Mouse (Mus musculus): Measurements from ENCODE around the gene Cfl1. TPM values are rescaled to one million over a fixed set of nuclear protein-coding genes. Genes with fewer than 3 reads are reported as not detected.

Gene Cfl1
- polyA plus RNA-seq, 1 experiment from 2014 or later, result 3,495 TPM

DNA sequence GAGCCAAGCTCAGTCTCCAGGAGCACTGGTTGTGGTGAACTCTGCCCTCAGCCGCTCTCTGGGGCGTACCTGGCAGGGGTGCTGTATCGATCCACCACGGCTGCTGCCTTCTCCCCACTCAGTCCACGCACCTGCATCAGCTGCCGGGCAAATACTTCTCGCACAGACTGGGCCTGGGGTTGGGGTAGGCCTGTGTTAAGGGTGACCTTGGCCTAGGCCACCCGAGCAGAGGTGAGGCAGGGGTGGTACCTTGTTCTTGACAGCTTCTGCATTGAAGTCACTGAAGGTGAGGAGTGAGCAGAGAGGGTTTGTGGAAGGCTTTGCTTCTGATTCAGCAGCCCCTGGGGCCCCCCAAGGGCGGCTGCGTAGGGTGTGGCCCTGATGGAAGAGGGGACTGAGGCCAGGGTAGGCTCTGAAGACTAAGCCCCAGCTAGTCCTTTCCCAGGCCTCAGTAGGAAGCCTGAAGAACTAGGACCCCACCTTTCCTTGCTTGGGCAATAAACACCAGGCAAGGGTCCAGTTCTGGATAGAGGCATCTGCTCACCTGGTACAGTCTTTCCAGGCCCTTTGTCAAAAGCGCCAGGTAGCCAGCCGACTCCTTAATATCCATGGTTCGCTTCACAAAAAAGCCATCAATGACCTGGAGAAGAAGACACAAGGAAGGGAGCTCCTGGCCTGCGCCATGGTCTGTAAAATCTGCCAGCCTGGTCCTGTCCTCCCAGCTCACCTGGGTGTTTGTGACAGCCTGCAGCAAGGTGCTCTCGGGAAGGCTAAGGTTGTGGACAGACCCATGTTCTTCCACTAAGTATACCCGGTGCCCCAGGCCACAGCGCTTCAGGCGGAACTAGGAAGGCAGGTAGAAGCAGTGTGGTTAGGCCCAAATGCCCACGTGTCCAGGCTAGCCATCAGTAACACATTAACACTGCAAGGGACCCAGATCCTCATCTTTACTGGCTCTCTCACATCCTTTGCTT, 6.6 kb upstream of the Cfl1 start:
- H3K36me3 ChIP-seq (ENCODE audit: control insufficient read depth, insufficient read depth, low read length), result peaks cover 13% of the 10 kb centered on the region
- H3K9ac ChIP-seq (ENCODE audit: low read length), result no peak overlapping the region
- H3K4me3 ChIP-seq (ENCODE audit: low read depth, low read length), result no peak overlapping the region
- H3K4me2 ChIP-seq (ENCODE audit: low read depth, severe bottlenecking), result no peak overlapping the region
- peaks cover 4% of the 10 kb centered on the region; the same call in 1 of the 2 replicates for H3K4me1 ChIP-seq (ENCODE audit: control insufficient read depth, insufficient read depth, low read length)
- ATAC-seq (ENCODE audit: insufficient number of reproducible peaks, low FRiP score, low TSS enrichment, low read depth), result no peak
- no peak overlapping the region for H3K27ac ChIP-seq (replicated peaks; ENCODE audit: low read depth, low read length)
- WGBS, result 93% methylated on average over 19 of the region's 19 CpGs
- H3K9me3 ChIP-seq (ENCODE audit: control insufficient read depth, low read length), result no peaks in the 10 kb centered on the region
- no peaks in the 10 kb centered on the region for H3K27me3 ChIP-seq (ENCODE audit: control insufficient read depth, insufficient read depth, low read length)
- no peak for DNase-seq (ENCODE audit: low spot score)

DNA sequence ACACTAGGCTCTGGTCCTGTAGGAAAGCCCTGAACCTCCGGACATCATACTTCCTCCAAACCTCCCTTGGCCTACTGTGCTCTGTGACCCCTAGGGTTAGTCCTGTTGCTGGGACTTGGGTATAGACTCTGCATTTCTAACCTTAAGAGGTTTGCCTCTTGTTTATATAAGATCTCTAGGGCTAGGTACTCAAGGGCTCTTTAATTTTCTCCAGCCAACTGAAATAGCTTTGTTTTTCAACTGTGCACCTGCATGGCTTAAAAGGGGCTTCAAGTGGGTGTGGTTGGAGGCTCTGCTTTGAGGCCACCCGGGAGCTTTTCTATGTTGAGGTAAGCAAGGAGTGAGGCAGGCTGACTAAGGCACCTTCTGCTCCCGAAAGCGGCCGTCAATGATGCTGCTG, 5.8 kb upstream of the Cfl1 start:
- Histone ChIP-seq H3K36me3 (ENCODE audit: control insufficient read depth, insufficient read depth, low read length) (peaks cover 13% of the 10 kb centered on the region), H3K27ac (replicated peaks; ENCODE audit: low read depth, low read length) (no peak overlapping the region), H3K4me3 (ENCODE audit: low read depth, low read length) (no peak overlapping the region), H3K4me1 (ENCODE audit: control insufficient read depth, insufficient read depth, low read length) (peaks cover 4% of the 10 kb centered on the region; the same call in 1 of the 2 replicates), H3K9me3 (ENCODE audit: control insufficient read depth, low read length) (no peaks in the 10 kb centered on the region), H3K4me2 (ENCODE audit: low read depth, severe bottlenecking) (no peak overlapping the region), H3K27me3 (ENCODE audit: control insufficient read depth, insufficient read depth, low read length) (no peaks in the 10 kb centered on the region), H3K9ac (ENCODE audit: low read length) (no peak overlapping the region)
- WGBS, result 89% methylated on average over 5 of the region's 5 CpGs
- DNase-seq (ENCODE audit: low spot score) (no peak), ATAC-seq (ENCODE audit: insufficient number of reproducible peaks, low FRiP score, low TSS enrichment, low read depth) (no peak)

- WGBS, result 92% methylated on average over 8 of the region's 8 CpGs
- peaks cover 12% of the 10 kb centered on the region for H3K36me3 ChIP-seq (ENCODE audit: control insufficient read depth, insufficient read depth, low read length)
- ATAC-seq (ENCODE audit: insufficient number of reproducible peaks, low FRiP score, low TSS enrichment, low read depth) (no peak), DNase-seq (ENCODE audit: low spot score) (no peak)
- peaks cover 4% of the 10 kb centered on the region; the same call in 1 of the 2 replicates for H3K4me1 ChIP-seq (ENCODE audit: control insufficient read depth, insufficient read depth, low read length)
- H3K27ac ChIP-seq (replicated peaks; ENCODE audit: low read depth, low read length), result no peak overlapping the region
- H3K9me3 ChIP-seq (ENCODE audit: control insufficient read depth, low read length), result no peaks in the 10 kb centered on the region
- H3K27me3 ChIP-seq (ENCODE audit: control insufficient read depth, insufficient read depth, low read length), result no peaks in the 10 kb centered on the region
- no peak overlapping the region for H3K9ac ChIP-seq (ENCODE audit: low read length)
- H3K4me3 ChIP-seq (ENCODE audit: low read depth, low read length), result no peak overlapping the region
- no peak overlapping the region for H3K4me2 ChIP-seq (ENCODE audit: low read depth, severe bottlenecking)
Observed at GRCm38 (mm10) chr19:5485371-5485770, 4.9 kb upstream of the Cfl1 start.

- H3K27ac ChIP-seq (replicated peaks; ENCODE audit: low read depth, low read length), result no peak overlapping the region
- ATAC-seq (ENCODE audit: insufficient number of reproducible peaks, low FRiP score, low TSS enrichment, low read depth) (no peak), DNase-seq (ENCODE audit: low spot score) (no peak)
- H3K36me3 ChIP-seq (ENCODE audit: control insufficient read depth, insufficient read depth, low read length), result peaks cover 12% of the 10 kb centered on the region
- no peaks in the 10 kb centered on the region for H3K9me3 ChIP-seq (ENCODE audit: control insufficient read depth, low read length)
- H3K4me1 ChIP-seq (ENCODE audit: control insufficient read depth, insufficient read depth, low read length), result peaks cover 4% of the 10 kb centered on the region; the same call in 1 of the 2 replicates
- WGBS, result 92% methylated on average over 7 of the region's 7 CpGs
- no peak overlapping the region for H3K9ac ChIP-seq (ENCODE audit: low read length)
- H3K4me3 ChIP-seq (ENCODE audit: low read depth, low read length), result no peak overlapping the region
- H3K27me3 ChIP-seq (ENCODE audit: control insufficient read depth, insufficient read depth, low read length), result no peaks in the 10 kb centered on the region
- no peak overlapping the region for H3K4me2 ChIP-seq (ENCODE audit: low read depth, severe bottlenecking)
Observed at GRCm38 (mm10) chr19:5485821-5486220, 4.4 kb upstream of the Cfl1 start.

- WGBS, result 90% methylated on average over 8 of the region's 8 CpGs
- Histone ChIP-seq H3K36me3 (ENCODE audit: control insufficient read depth, insufficient read depth, low read length) (peaks cover 12% of the 10 kb centered on the region), H3K4me1 (ENCODE audit: control insufficient read depth, insufficient read depth, low read length) (peaks cover 4% of the 10 kb centered on the region; the same call in 1 of the 2 replicates), H3K27me3 (ENCODE audit: control insufficient read depth, insufficient read depth, low read length) (no peaks in the 10 kb centered on the region), H3K4me3 (ENCODE audit: low read depth, low read length) (no peak overlapping the region), H3K4me2 (ENCODE audit: low read depth, severe bottlenecking) (no peak overlapping the region), H3K9ac (ENCODE audit: low read length) (no peak overlapping the region), H3K9me3 (ENCODE audit: control insufficient read depth, low read length) (no peaks in the 10 kb centered on the region), H3K27ac (replicated peaks; ENCODE audit: low read depth, low read length) (no peak overlapping the region)
- ATAC-seq (ENCODE audit: insufficient number of reproducible peaks, low FRiP score, low TSS enrichment, low read depth), result no peak
- no peak for DNase-seq (ENCODE audit: low spot score)
Observed at GRCm38 (mm10) chr19:5486286-5486685, 4.0 kb upstream of the Cfl1 start.

DNA sequence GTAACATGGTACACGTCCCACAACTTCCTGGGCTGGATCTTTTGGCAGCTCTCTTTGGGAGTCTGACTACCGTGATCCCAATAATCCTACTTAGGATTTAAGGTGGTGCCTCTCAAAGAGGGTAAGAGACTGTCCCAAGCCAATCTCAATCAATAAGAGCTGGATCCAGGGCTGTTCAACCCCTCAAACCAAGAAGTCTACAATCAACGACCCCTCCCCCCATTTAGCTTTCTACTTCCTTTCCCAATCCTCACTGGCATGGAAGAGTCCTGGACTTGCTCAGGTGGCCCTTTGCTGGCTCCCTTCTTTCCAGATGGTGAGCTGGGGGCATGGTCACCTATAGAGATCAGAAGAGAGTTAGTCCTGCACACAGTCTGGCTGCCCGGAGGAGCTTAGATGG, 3.5 kb upstream of the Cfl1 start:
- no peak overlapping the region for H3K27ac ChIP-seq (replicated peaks; ENCODE audit: low read depth, low read length)
- H3K9ac ChIP-seq (ENCODE audit: low read length), result no peak overlapping the region
- peaks cover 4% of the 10 kb centered on the region; the same call in 1 of the 2 replicates for H3K4me1 ChIP-seq (ENCODE audit: control insufficient read depth, insufficient read depth, low read length)
- H3K36me3 ChIP-seq (ENCODE audit: control insufficient read depth, insufficient read depth, low read length), result peaks cover 10% of the 10 kb centered on the region
- DNase-seq (ENCODE audit: low spot score), result no peak
- no peaks in the 10 kb centered on the region for H3K9me3 ChIP-seq (ENCODE audit: control insufficient read depth, low read length)
- no peaks in the 10 kb centered on the region for H3K27me3 ChIP-seq (ENCODE audit: control insufficient read depth, insufficient read depth, low read length)
- H3K4me3 ChIP-seq (ENCODE audit: low read depth, low read length), result no peak overlapping the region
- peak overlapping the region; percentile 59; the same call in 1 of the 2 replicates for H3K4me2 ChIP-seq (ENCODE audit: low read depth, severe bottlenecking)
- 90% methylated on average over 4 of the region's 4 CpGs for WGBS
- no peak for ATAC-seq (ENCODE audit: insufficient number of reproducible peaks, low FRiP score, low TSS enrichment, low read depth)

DNA sequence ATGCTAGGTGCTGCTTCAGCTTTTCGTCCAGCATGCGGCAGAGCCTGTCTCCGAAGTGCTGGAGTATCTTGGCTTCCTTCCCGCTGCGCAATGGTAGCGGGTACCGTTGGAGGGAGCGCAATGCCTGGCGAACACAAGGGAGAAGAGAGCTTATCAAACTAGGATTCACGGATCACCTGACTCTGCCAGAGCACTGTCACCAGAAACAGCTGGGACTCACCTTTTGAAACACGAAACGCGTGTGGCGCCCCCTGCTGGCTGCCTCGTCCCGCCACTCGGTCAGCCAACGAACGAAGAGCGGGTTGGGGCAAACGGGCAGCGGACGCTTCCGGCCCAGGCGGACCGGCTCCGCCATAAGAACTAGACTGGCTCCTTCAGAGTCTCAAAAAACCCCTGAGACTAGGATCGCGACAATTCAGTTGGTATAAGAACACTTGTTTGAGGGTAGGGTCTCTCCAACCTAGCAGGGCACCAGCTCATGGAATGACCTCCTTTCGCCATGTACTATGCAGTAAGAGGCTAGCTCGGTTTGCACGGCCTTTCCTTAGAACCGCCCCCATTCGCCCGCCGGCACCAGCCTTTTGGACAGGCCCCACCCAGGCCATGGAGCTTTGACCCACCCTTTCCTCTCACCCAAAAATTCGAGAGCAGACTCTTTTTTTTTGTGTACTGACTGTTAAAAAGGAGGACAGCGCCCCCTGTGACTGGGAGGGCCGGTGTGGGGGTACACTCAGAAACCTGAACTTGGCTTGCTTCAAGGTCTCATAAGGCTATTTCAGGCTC, 2.3 kb upstream of the Cfl1 start, which contains the start of gene Mus81:
Gene Mus81, minus strand, starts transcription at position 635 of the 783 bp plus-strand sequence.
- DNase-seq (ENCODE audit: low spot score) (peak; percentile 99), ATAC-seq (ENCODE audit: insufficient number of reproducible peaks, low FRiP score, low TSS enrichment, low read depth) (peak; percentile 80)
- peaks cover 15% of the 10 kb centered on the region for H3K36me3 ChIP-seq (ENCODE audit: control insufficient read depth, insufficient read depth, low read length)
- no peaks in the 10 kb centered on the region for H3K27me3 ChIP-seq (ENCODE audit: control insufficient read depth, insufficient read depth, low read length)
- peak within 1 kb of the TSS; percentile 60 for H3K9ac ChIP-seq (ENCODE audit: low read length)
- peak within 1 kb of the TSS; percentile 41 for H3K4me3 ChIP-seq (ENCODE audit: low read depth, low read length)
- H3K9me3 ChIP-seq (ENCODE audit: control insufficient read depth, low read length), result no peaks in the 10 kb centered on the region
- H3K4me1 ChIP-seq (ENCODE audit: control insufficient read depth, insufficient read depth, low read length), result peaks cover 9% of the 10 kb centered on the region; the same call in 1 of the 2 replicates
- H3K27ac ChIP-seq (replicated peaks; ENCODE audit: low read depth, low read length), result peak within 1 kb of the TSS; percentile 90
- peak within 1 kb of the TSS; percentile 59 for H3K4me2 ChIP-seq (ENCODE audit: low read depth, severe bottlenecking)
- under 1% methylated on average over 39 of the region's 39 CpGs for WGBS
